Mouse (Mus musculus) liver, adult 2 months (tissue): Measurements from ENCODE around the gene B4galnt1. TPM values are rescaled to one million over a fixed set of nuclear protein-coding genes. Genes with fewer than 3 reads are reported as not detected.

Experiments
- DNase-seq: peaks from one replicate; pipeline ENCODE4 v3.0.0-alpha.2; 2011; ENCODE audit warnings: low read depth, low spot score; ENCODE audit errors: extremely low read depth
- H3K27ac ChIP-seq: fragments of 200-500 bp; replicated peaks from 2 replicates; pipeline ENCODE4 v1.5.1; 2012; ENCODE audit warnings: low read depth, mild to moderate bottlenecking, control low read depth, inconsistent platforms, low read length; ENCODE audit not compliant: insufficient read depth
- H3K27me3 ChIP-seq: fragments of 200-500 bp; 2 replicates; pipeline ENCODE4 v1.6.1; 2012; ENCODE audit warnings: mild to moderate bottlenecking, moderate library complexity, low read length, inconsistent platforms; ENCODE audit not compliant: control insufficient read depth, insufficient read depth
- H3K36me3 ChIP-seq: fragments of 200-500 bp; 2 replicates; pipeline ENCODE4 v1.6.1; 2012; ENCODE audit warnings: low read length, inconsistent platforms; ENCODE audit not compliant: control insufficient read depth, insufficient read depth
- H3K4me1 ChIP-seq: fragments of 200-500 bp; 2 replicates; pipeline ENCODE4 v1.6.1; 2011; ENCODE audit warnings: low read length; ENCODE audit not compliant: control insufficient read depth, insufficient read depth
- H3K4me3 ChIP-seq: fragments of 200-500 bp; 2 replicates; pipeline ENCODE4 v1.5.1; 2011; ENCODE audit warnings: low read depth, mild to moderate bottlenecking, control low read depth, low read length, moderate library complexity; ENCODE audit not compliant: insufficient read depth
- H3K79me2 ChIP-seq: fragments of 200-500 bp; 2 replicates; pipeline ENCODE4 v1.6.1; 2012; ENCODE audit warnings: inconsistent platforms, mild to moderate bottlenecking, low read length, moderate library complexity; ENCODE audit not compliant: control insufficient read depth, insufficient read depth
- H3K9ac ChIP-seq: fragments of 200-500 bp; 2 replicates; pipeline ENCODE4 v1.6.1; 2012; ENCODE audit warnings: low read depth, mild to moderate bottlenecking, control low read depth, inconsistent platforms, low read length
- CTCF ChIP-seq: fragments of 200-500 bp; IDR thresholded peaks from 2 replicates; pipeline ENCODE4 v1.5.1; 2011; ENCODE audit warnings: low read depth, low read length, control low read depth
- POLR2A ChIP-seq: fragments of 200-500 bp; IDR thresholded peaks from 2 replicates; pipeline ENCODE4 v1.6.1; 2011; ENCODE audit warnings: low read length, control low read depth; ENCODE audit not compliant: insufficient read depth; ENCODE audit errors: extremely low read depth
- WGBS: fragments of 180-500 bp; shearing (Covaris S2); methylation state at CpG from one replicate; pipeline ENCODE4 v1.1.7; 2018; 5-methylcytosine and 5-hydroxymethylcytosine counted together
- polyA plus RNA-seq: library from polyadenylated mRNA; depleted of rRNA; stranded (reverse); fragments of >200 nt; gene quantifications from 2 replicates; pipeline ENCODE4 v1.2.3, GENCODE M21; 2012
- total RNA-seq: library from RNA; depleted of rRNA; stranded (reverse); fragments of >200 nt; gene quantifications from 2 replicates; pipeline ENCODE4 v1.2.3, GENCODE M21; 2014

The B4galnt1 gene
- total and polyA plus RNA-seq, 2 experiments = 21.9 to 85.0 TPM

DNA sequence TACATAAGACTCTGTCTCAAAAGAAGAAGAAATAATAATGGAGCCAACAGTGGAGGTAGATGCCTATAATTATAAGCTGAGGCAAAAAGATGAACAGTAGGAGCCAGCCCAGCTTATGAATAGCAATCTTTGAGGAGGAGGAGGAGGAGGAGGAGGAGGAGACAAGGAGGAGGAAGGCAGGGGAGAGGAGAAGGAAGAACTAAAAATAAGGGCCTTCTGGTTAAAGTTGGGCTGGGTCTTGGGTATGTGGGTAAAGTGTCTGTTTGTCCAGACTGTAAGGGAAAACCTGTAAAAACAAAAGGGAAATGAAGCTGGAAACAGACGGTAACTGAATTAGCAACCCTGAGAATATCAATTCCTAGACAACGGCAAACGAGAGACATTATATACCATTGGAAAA is 43.0 kb upstream of the B4galnt1 start:
- WGBS = 96% methylated on average over 3 of the region's 3 CpGs
- Histone ChIP-seq H3K27me3 (no peaks in the 10 kb centered on the region), H3K79me2 (0 out of 2 replicates have a peak, but pooled peaks cover 3% of the 10 kb centered on the region), H3K4me1 (peaks cover 8% of the 10 kb centered on the region; the same call in 1 of the 2 replicates), H3K4me3 (no peak overlapping the region), H3K27ac (no peak overlapping the region), H3K36me3 (peaks cover 5% of the 10 kb centered on the region; the same call in 1 of the 2 replicates), H3K9ac (no peak overlapping the region)
- DNase-seq = no peak
- TF ChIP-seq POLR2A (no peak), CTCF (no peak)

- no peak for DNase-seq
- H3K27ac ChIP-seq = no peak overlapping the region
- H3K4me3 ChIP-seq = no peak overlapping the region
These were observed 42.1 kb upstream of the B4galnt1 start for GRCm38 (mm10) chr10:127122784-127123435.

GRCm38 (mm10) chr10:127123436-127123805 is 41.6 kb upstream of the B4galnt1 start:
- peak; percentile 32 for TF ChIP-seq CTCF
- no peak for TF ChIP-seq POLR2A
- DNase-seq = peak; percentile 64

More at GRCm38 (mm10) chr10:127122784-127123435, 42.1 kb upstream of the B4galnt1 start:
- 0 out of 2 replicates have a peak, but pooled peaks cover 3% of the 10 kb centered on the region for H3K79me2 ChIP-seq
- TF ChIP-seq POLR2A = no peak
- TF ChIP-seq CTCF = no peak
- no peak overlapping the region for H3K9ac ChIP-seq
- H3K27me3 ChIP-seq = no peaks in the 10 kb centered on the region
- 26% methylated on average over 13 of the region's 13 CpGs for WGBS
- H3K36me3 ChIP-seq = peaks cover 4% of the 10 kb centered on the region; the same call in 1 of the 2 replicates
- peaks cover 8% of the 10 kb centered on the region; the same call in 1 of the 2 replicates for H3K4me1 ChIP-seq

DNA sequence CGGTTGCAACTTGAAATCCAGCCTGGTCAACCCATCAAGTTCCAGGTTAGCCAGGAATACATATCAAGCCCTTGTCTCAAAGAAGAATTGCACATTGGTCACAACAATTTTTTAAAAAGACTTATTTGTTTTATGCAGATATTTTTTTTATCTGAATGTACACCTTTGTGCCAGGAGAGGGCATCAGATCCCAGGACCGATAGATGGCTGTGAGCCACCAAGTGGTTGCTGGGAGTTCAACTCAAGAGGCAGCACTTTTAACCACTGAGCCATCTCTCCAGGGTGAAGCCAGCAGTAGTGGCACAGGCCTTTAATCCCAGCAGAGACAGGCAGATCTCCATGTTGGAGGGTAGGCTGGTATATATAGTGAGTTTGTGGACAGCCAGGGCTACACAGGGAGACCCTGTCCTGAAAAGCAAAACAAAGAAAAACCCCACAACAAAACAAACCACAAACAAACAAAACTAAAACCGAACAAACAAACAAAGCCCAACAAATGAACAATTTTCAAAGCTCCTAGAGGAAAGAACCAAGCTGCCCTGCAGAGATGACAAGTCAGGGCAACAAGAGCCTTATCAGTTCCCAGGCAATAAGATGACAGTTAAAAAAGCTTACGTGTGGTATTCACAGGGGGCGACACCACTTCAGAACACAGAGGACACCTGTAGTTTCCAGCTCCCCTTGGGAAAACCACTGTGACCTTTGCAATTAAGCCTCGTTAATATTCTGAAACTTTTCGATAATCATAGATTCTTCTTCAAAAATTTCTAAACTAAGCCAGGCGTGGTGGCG is 39.6 kb upstream of the B4galnt1 start:
- Histone ChIP-seq H3K4me1 (peaks cover 4% of the 10 kb centered on the region; the same call in 1 of the 2 replicates), H3K36me3 (no peaks in the 10 kb centered on the region), H3K27ac (no peak overlapping the region), H3K27me3 (no peaks in the 10 kb centered on the region), H3K79me2 (0 out of 2 replicates have a peak, but pooled peaks cover 3% of the 10 kb centered on the region), H3K4me3 (no peak overlapping the region), H3K9ac (no peak overlapping the region)
- peak; percentile 69 for DNase-seq
- TF ChIP-seq POLR2A (no peak), CTCF (peak; percentile 58)
- 74% methylated on average over 9 of the region's 9 CpGs for WGBS

More at GRCm38 (mm10) chr10:127123436-127123805, 41.6 kb upstream of the B4galnt1 start:
- H3K9ac ChIP-seq = 0 out of 2 replicates have a peak overlapping the region, but pooled peaks have one; percentile 33
- H3K36me3 ChIP-seq = peaks cover 3% of the 10 kb centered on the region; the same call in 1 of the 2 replicates
- H3K79me2 ChIP-seq = 0 out of 2 replicates have a peak, but pooled peaks cover 3% of the 10 kb centered on the region
- no peak overlapping the region for H3K27ac ChIP-seq
- H3K27me3 ChIP-seq = no peaks in the 10 kb centered on the region
- peaks cover 8% of the 10 kb centered on the region; the same call in 1 of the 2 replicates for H3K4me1 ChIP-seq
- WGBS = 27% methylated on average over 4 of the region's 4 CpGs
- H3K4me3 ChIP-seq = peak overlapping the region; percentile 44; the same call in 1 of the 2 replicates

DNA sequence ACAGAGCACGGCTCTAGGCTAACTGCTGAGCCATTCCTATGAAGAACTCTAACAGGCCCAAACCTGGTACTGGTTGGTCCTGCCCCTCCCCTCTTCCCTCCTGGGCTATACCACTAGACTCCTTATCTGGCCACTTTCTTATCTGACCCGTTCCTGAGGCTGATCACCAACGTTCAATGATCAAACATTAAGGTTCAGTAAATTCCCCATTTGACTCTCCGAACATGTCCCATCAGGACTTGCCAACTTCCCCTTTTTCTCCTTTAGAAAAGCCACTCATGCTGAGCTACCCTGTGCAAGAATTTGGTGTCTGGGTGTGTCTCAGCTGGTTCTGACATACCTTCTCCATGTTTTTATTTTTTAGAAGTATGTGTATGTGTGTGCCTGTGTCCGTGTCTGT is 38.4 kb upstream of the B4galnt1 start:
- no peak overlapping the region for H3K9ac ChIP-seq
- no peak overlapping the region for H3K27ac ChIP-seq
- no peaks in the 10 kb centered on the region for H3K36me3 ChIP-seq
- H3K4me3 ChIP-seq = no peak overlapping the region
- no peak for TF ChIP-seq POLR2A
- no peak for TF ChIP-seq CTCF
- DNase-seq = no peak
- H3K4me1 ChIP-seq = peaks cover 4% of the 10 kb centered on the region; the same call in 1 of the 2 replicates
- no peaks in the 10 kb centered on the region for H3K27me3 ChIP-seq
- 62% methylated on average over 5 of the region's 5 CpGs for WGBS
- H3K79me2 ChIP-seq = no peaks in the 10 kb centered on the region
